Mouse (Mus musculus) kidney, postnatal 0 days (tissue): ENCODE measurements around the gene Gm28553. TPM values are rescaled to one million over a fixed set of nuclear protein-coding genes. Genes with fewer than 3 reads are reported as not detected.
"Not testable (repeated sequence)": the region's sequence is repeated elsewhere in the genome, so short reads cannot be mapped to it uniquely, and the experiment has no call there.

ENCODE experiments used
- ATAC-seq: fragments of 200-750 bp; cut with Nextera tagmentation; replicated peaks from 2 replicates; pipeline ENCODE4 v1.8.0; 2017; ENCODE audit warnings: low read depth, moderate number of reproducible peaks, moderate TSS enrichment, moderate library complexity; ENCODE audit not compliant: low FRiP score
- DNase-seq: peaks from one replicate; pipeline ENCODE4 v3.0.0-alpha.2; 2016; ENCODE audit warnings: low spot score
- H3K27ac ChIP-seq: fragments of 300-500 bp; sonication (generic); 2 replicates; pipeline ENCODE4 v1.5.1; 2014; ENCODE audit warnings: mild to moderate bottlenecking
- H3K27me3 ChIP-seq: fragments of 300-500 bp; sonication (generic); 2 replicates; pipeline ENCODE4 v1.6.1; 2014; ENCODE audit warnings: low read length, mixed read lengths; ENCODE audit not compliant: insufficient read depth
- H3K36me3 ChIP-seq: fragments of 300-500 bp; sonication (generic); 2 replicates; pipeline ENCODE4 v1.6.1; 2014; ENCODE audit warnings: low read length, mixed read lengths; ENCODE audit not compliant: insufficient read depth
- H3K4me1 ChIP-seq: fragments of 300-500 bp; sonication (generic); replicated peaks from 2 replicates; pipeline ENCODE4 v1.6.1; 2014; ENCODE audit warnings: antibody characterized with exemption, low read length, mixed read lengths; ENCODE audit not compliant: insufficient read depth
- H3K4me2 ChIP-seq: fragments of 300-500 bp; sonication (generic); 2 replicates; pipeline ENCODE4 v1.6.1; 2014; ENCODE audit warnings: mild to moderate bottlenecking, low read length, moderate library complexity, mixed read lengths
- H3K4me3 ChIP-seq: fragments of 300-500 bp; sonication (generic); replicated peaks from 2 replicates; pipeline ENCODE4 v1.5.1; 2014; ENCODE audit warnings: low read depth, low read length
- H3K9ac ChIP-seq: fragments of 300-500 bp; sonication (generic); 2 replicates; pipeline ENCODE4 v1.6.1; 2014; ENCODE audit warnings: low read depth, low read length
- H3K9me3 ChIP-seq: fragments of 300-500 bp; sonication (generic); replicated peaks from 2 replicates; pipeline ENCODE4 v1.6.1; 2016; ENCODE audit warnings: low read length, inconsistent platforms, mixed read lengths
- WGBS: fragments of 180-500 bp; shearing (Covaris S2); extraction: QIAGEN DNeasy Blood & Tissue Kit; methylation state at CpG from one replicate; pipeline ENCODE4 v1.1.7; 2014; 5-methylcytosine and 5-hydroxymethylcytosine counted together
- polyA plus RNA-seq: library from polyadenylated mRNA; unstranded; fragments of >200 nt; fragmentation: Nextera tagmentation; extraction: Ambion mirVana; gene quantifications from 2 replicates; pipeline ENCODE4 v1.2.1, GENCODE M21; 2015

Gene Gm28553
- not detected in 2 replicates for polyA plus RNA-seq

GRCm38 (mm10) chrY:48856197-48856596, at the start of gene Gm28553:
TSS of gene Gm28553 (plus strand) at chrY:48856497.
- no CpG with 5 or more reads among the region's 5 CpGs for WGBS
- not testable (repeated sequence) for DNase-seq, H3K4me1 ChIP-seq, H3K27me3 ChIP-seq, ATAC-seq, H3K36me3 ChIP-seq, H3K9me3 ChIP-seq, H3K4me3 ChIP-seq, H3K9ac ChIP-seq, H3K4me2 ChIP-seq, H3K27ac ChIP-seq
